Mouse (Mus musculus) ES-E14 (cell line): ENCODE measurements around the gene Ppp1r14b. TPM values are rescaled to one million over a fixed set of nuclear protein-coding genes. Genes with fewer than 3 reads are reported as not detected.

Source experiments
- DNase-seq: peaks from one replicate; pipeline ENCODE4 v3.0.0-alpha.2; 2013; ENCODE audit warnings: low read depth, low spot score
- H3K27ac ChIP-seq: 2 replicates; pipeline ENCODE4 v1.5.1; 2012; ENCODE audit warnings: low read depth, mild to moderate bottlenecking, low read length, moderate library complexity, mixed read lengths; ENCODE audit not compliant: poor library complexity, insufficient read depth, severe bottlenecking
- H3K36me3 ChIP-seq: 2 replicates; pipeline ENCODE4 v1.6.1; 2012; ENCODE audit warnings: mild to moderate bottlenecking, low read length, moderate library complexity, mixed read lengths; ENCODE audit not compliant: control insufficient read depth, poor library complexity, insufficient read depth, severe bottlenecking
- H3K4me1 ChIP-seq, 2 experiments: fragments of 150-350 bp in 1 of 2; sonication (generic) in 1 of 2; 2 replicates each; pipeline ENCODE4 v1.6.1; 2012; ENCODE audit warnings: low read length in 2 of 2, mild to moderate bottlenecking in 1 of 2, mixed read lengths in 1 of 2; ENCODE audit not compliant: control insufficient read depth in 2 of 2, insufficient read depth in 2 of 2, poor library complexity in 1 of 2
- H3K4me3 ChIP-seq, 2 experiments: fragments of 150-350 bp in 1 of 2; sonication (generic) in 1 of 2; 2 replicates each; pipeline ENCODE4 v1.5.1; 2012; ENCODE audit warnings: low read length in 2 of 2, low read depth in 1 of 2, mild to moderate bottlenecking in 1 of 2, mixed read lengths in 1 of 2; ENCODE audit not compliant: insufficient read depth in 1 of 2, poor library complexity in 1 of 2, severe bottlenecking in 1 of 2
- H3K9ac ChIP-seq: 2 replicates; pipeline ENCODE4 v1.6.1; 2012; ENCODE audit warnings: low read depth, mild to moderate bottlenecking, low read length, mixed read lengths; ENCODE audit not compliant: poor library complexity, insufficient read depth, severe bottlenecking
- H3K9me3 ChIP-seq: fragments of 150-350 bp; sonication (generic); 2 replicates; pipeline ENCODE4 v1.6.1; 2012; ENCODE audit warnings: low read depth, mild to moderate bottlenecking, low read length; ENCODE audit not compliant: control insufficient read depth, insufficient read depth
- CHD2 ChIP-seq: IDR thresholded peaks from 2 replicates; pipeline ENCODE4 v1.6.1; 2014; ENCODE audit warnings: mild to moderate bottlenecking, low read depth, low read length, inconsistent platforms
- HCFC1 ChIP-seq: IDR thresholded peaks from 2 replicates; pipeline ENCODE4 v1.6.1; 2012; ENCODE audit warnings: low read length, inconsistent platforms, borderline replicate concordance; ENCODE audit not compliant: insufficient read depth
- MAFK ChIP-seq: IDR thresholded peaks from 2 replicates; pipeline ENCODE4 v1.6.1; 2014; ENCODE audit warnings: mild to moderate bottlenecking, low read depth, low read length, inconsistent platforms; ENCODE audit not compliant: insufficient read depth
- ZC3H11A ChIP-seq: IDR thresholded peaks from 2 replicates; pipeline ENCODE4 v1.6.1; 2012; ENCODE audit warnings: low read depth, mild to moderate bottlenecking, inconsistent platforms, low read length, borderline replicate concordance
- ZNF384 ChIP-seq: IDR thresholded peaks from 2 replicates; pipeline ENCODE4 v1.6.1; 2012; ENCODE audit warnings: low read depth, low read length, inconsistent platforms
- in situ Hi-C, 2 experiments: fragments of 600-800 bp; cut with MboI; formaldehyde crosslinking; loops; one replicate each; pipeline ENCODE4 v1.15.1; 2025; ENCODE audit warnings: low sequenced_read_pairs in 2 of 2, inconsistent platforms in 1 of 2; ENCODE audit not compliant: unreplicated experiment in 2 of 2
- total RNA-seq: library from RNA; depleted of rRNA; stranded (reverse); fragments of 300-350 nt; gene quantifications from 2 replicates; pipeline ENCODE4 v1.2.3, GENCODE M21; 2012; rRNA removed

Gene Ppp1r14b
- total RNA-seq, 1 experiment = 385 TPM

GRCm38 (mm10) chr19:7017541-7018457, 43.0 kb downstream of the Ppp1r14b start:
- no peaks in the 10 kb centered on the region for H3K9me3 ChIP-seq
- H3K4me1 ChIP-seq = no peaks in the 10 kb centered on the region
- peaks cover 39% of the 10 kb centered on the region for H3K36me3 ChIP-seq
- H3K4me3 ChIP-seq = no peak overlapping the region
- H3K27ac ChIP-seq = no peak overlapping the region
- TF ChIP-seq ZNF384 (no peak), ZC3H11A (no peak), CHD2 (no peak), MAFK (no peak), HCFC1 (no peak)
- in situ Hi-C loops = no loop called here
- H3K9ac ChIP-seq = no peak overlapping the region
- DNase-seq = no peak

DNA sequence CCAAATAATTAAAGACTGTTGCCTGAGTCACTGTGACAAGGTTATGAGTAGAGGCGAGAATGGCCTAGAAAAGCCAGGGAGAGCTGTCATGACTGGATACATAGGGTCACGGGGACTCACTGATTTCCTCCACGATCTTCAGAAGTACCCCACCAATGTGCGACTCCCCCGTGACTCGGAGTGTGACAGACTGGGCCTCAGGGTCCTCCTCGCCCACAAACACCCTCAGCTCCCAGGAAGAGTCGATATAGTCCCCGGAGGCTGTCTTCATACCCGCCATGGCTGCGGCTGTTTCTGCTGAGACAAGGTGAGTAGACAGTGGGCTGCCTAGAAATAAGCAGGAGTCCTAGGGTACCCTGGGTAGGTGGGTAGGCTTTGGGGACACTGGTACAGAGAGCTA, 43.8 kb downstream of the Ppp1r14b start:
- DNase-seq = no peak
- Histone ChIP-seq H3K9ac (no peak overlapping the region), H3K4me1 (no peaks in the 10 kb centered on the region), H3K36me3 (peaks cover 44% of the 10 kb centered on the region), H3K9me3 (no peaks in the 10 kb centered on the region), H3K27ac (no peak overlapping the region), H3K4me3 (no peak overlapping the region)
- TF ChIP-seq ZC3H11A (no peak), MAFK (no peak), ZNF384 (no peak), CHD2 (no peak), HCFC1 (no peak)
- in situ Hi-C loops = no loop called here

DNA sequence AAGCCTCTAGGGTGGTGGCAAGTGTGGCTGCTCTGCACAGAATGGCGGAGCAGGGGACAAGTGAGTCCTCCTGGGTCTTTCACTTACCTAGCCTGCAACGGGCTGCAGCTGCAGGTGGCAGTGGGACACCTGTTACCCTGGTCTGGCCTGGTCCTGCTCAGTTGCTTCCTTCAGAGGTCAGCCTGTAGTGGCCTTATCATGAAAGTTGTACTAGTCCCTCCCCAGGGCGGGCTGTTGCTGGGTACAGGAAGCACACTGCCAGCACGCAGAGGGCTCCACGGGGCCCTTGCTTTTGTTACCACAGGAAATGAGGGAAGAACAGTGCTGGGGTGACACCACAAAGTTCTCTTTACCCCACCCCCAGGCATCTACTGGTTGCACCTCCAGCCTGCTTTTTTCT, 44.4 kb downstream of the Ppp1r14b start, which contains the start of gene Fermt3:
Gene Fermt3 (minus strand): TSS at position 279 of the 400 bp plus-strand sequence.
- Histone ChIP-seq H3K4me1 (no peaks in the 10 kb centered on the region), H3K36me3 (peaks cover 49% of the 10 kb centered on the region), H3K4me3 (no peak within 1 kb of the TSS), H3K9ac (no peak within 1 kb of the TSS), H3K27ac (no peak within 1 kb of the TSS), H3K9me3 (no peaks in the 10 kb centered on the region)
- no peak for DNase-seq
- in situ Hi-C loops = no loop called here
- TF ChIP-seq HCFC1 (no peak), ZNF384 (no peak), MAFK (no peak), CHD2 (no peak), ZC3H11A (no peak)

DNA sequence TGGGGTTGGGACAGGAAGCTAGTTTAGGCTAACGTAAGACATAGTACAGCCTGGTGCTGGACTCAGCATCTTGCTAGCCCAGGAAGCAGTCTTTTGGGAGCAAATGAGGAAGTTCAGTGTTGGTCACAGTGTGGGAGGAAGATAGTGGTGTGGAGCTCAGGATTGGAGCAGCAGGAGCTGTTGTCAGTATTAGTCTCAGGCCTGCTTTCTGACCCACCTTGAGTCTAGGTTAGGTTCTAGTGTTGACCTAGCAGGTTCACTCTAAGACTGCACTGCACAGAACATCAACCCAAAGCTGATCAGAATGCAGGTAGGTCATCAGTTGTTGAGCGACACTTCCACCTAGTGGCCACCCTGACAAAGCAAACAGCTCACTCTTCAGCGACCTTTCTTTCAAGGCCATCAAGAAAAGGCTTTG, 45.5 kb downstream of the Ppp1r14b start:
- TF ChIP-seq HCFC1 (no peak), ZC3H11A (0 out of 2 replicates have a peak, but pooled peaks have one; percentile 14)
- Histone ChIP-seq H3K4me1 (no peaks in the 10 kb centered on the region), H3K27ac (no peak overlapping the region), H3K9me3 (no peaks in the 10 kb centered on the region), H3K4me3 (no peak overlapping the region), H3K36me3 (peaks cover 53% of the 10 kb centered on the region), H3K9ac (no peak overlapping the region)
- DNase-seq = peak; percentile 52
- in situ Hi-C loops = no loop called here

Other genes with a start within 250 kb of the Ppp1r14b start
- gene Rps6ka4, start 134.3 kb upstream of the Ppp1r14b start, total RNA-seq = 11.5 and 14.4 TPM in 2 replicates
- 2.7 and 3.5 TPM in 2 replicates for gene Ccdc88b, start 116.8 kb upstream of the Ppp1r14b start, total RNA-seq
- 90.7 and 105 TPM in 2 replicates for gene Trmt112, start 65.3 kb upstream of the Ppp1r14b start, total RNA-seq
- 51.6 and 59.0 TPM in 2 replicates for gene Prdx5, start 64.9 kb upstream of the Ppp1r14b start, total RNA-seq
- gene Esrra, start 53.2 kb upstream of the Ppp1r14b start, total RNA-seq = 23.1 and 30.1 TPM in 2 replicates
- 9.4 and 14.9 TPM in 2 replicates for gene Catsperz, start 49.6 kb upstream of the Ppp1r14b start, total RNA-seq
- gene Kcnk4, start 40.5 kb upstream of the Ppp1r14b start, total RNA-seq = 2.3 and 4.4 TPM in 2 replicates
- 16.3 and 22.9 TPM in 2 replicates for gene Bad, start 33.1 kb upstream of the Ppp1r14b start, total RNA-seq
- 23.2 and 23.7 TPM in 2 replicates for gene Gpr137, start 32.5 kb upstream of the Ppp1r14b start, total RNA-seq
- gene Plcb3, start 1.5 kb downstream of the Ppp1r14b start, total RNA-seq = 42.3 and 55.1 TPM in 2 replicates
- 51.0 and 64.0 TPM in 2 replicates for gene Fkbp2, start 5.5 kb downstream of the Ppp1r14b start, total RNA-seq
- 10.0 and 14.3 TPM in 2 replicates for gene Vegfb, start 12.7 kb downstream of the Ppp1r14b start, total RNA-seq
- 14.0 and 22.0 TPM in 2 replicates for gene Dnajc4, start 17.6 kb downstream of the Ppp1r14b start, total RNA-seq
- 12.7 and 13.2 TPM in 2 replicates for gene Nudt22, start 21.1 kb downstream of the Ppp1r14b start, total RNA-seq
- 5.0 and 6.9 TPM in 2 replicates for gene Trpt1, start 21.2 kb downstream of the Ppp1r14b start, total RNA-seq
- gene Fermt3, start 44.5 kb downstream of the Ppp1r14b start, total RNA-seq = 2.6 and 3.8 TPM in 2 replicates
- 217 and 280 TPM in 2 replicates for gene Stip1, start 65.0 kb downstream of the Ppp1r14b start, total RNA-seq
- gene Macrod1, start 81.8 kb downstream of the Ppp1r14b start, total RNA-seq = 1.4 and 3.5 TPM in 2 replicates
- gene Flrt1, start 130.8 kb downstream of the Ppp1r14b start, total RNA-seq = 0.36 and 0.48 TPM in 2 replicates
- 117 and 123 TPM in 2 replicates for gene Otub1, start 231.3 kb downstream of the Ppp1r14b start, total RNA-seq
- 882 and 1,211 TPM in 2 replicates for gene Cox8a, start 242.6 kb downstream of the Ppp1r14b start, total RNA-seq